Mouse (Mus musculus) heart, embryonic 14.5 days (tissue): ENCODE measurements around the gene Pdzd2. TPM values are rescaled to one million over a fixed set of nuclear protein-coding genes. Genes with fewer than 3 reads are reported as not detected.

Experiments used
- ATAC-seq: fragments of 200-750 bp; cut with Nextera tagmentation; 2 replicates; pipeline ENCODE4 v1.8.0; 2017; ENCODE audit warnings: low read depth, moderate TSS enrichment; ENCODE audit not compliant: insufficient number of reproducible peaks, insufficient read depth, low FRiP score
- H3K27ac ChIP-seq, 2 experiments: fragments of 200-500 bp in 1 of 2; fragments of 300-500 bp in 1 of 2; sonication (generic) in 1 of 2; replicated peaks in 1 of 2; 2 replicates each; pipeline ENCODE4 v1.5.1; 2012 to 2014; ENCODE audit warnings: low read depth in 2 of 2, low read length in 2 of 2, control low read depth in 1 of 2, mild to moderate bottlenecking in 1 of 2, mixed read lengths in 1 of 2; ENCODE audit not compliant: control insufficient read depth in 1 of 2, insufficient read depth in 1 of 2
- H3K27me3 ChIP-seq: fragments of 300-500 bp; sonication (generic); 2 replicates; pipeline ENCODE4 v1.6.1; 2014; ENCODE audit warnings: mild to moderate bottlenecking, low read length, control low read depth; ENCODE audit not compliant: control insufficient read depth, insufficient read depth
- H3K36me3 ChIP-seq: fragments of 300-500 bp; sonication (generic); 2 replicates; pipeline ENCODE4 v1.6.1; 2014; ENCODE audit warnings: mild to moderate bottlenecking, control low read depth, low read length, mixed read lengths; ENCODE audit not compliant: control insufficient read depth, insufficient read depth
- H3K4me1 ChIP-seq, 2 experiments: fragments of 200-500 bp in 1 of 2; fragments of 300-500 bp in 1 of 2; sonication (generic) in 1 of 2; 2 replicates each; pipeline ENCODE4 v1.6.1; 2012 to 2014; ENCODE audit warnings: low read length in 2 of 2, control low read depth in 1 of 2, mixed read lengths in 1 of 2; ENCODE audit not compliant: control insufficient read depth in 2 of 2, insufficient read depth in 2 of 2
- H3K4me2 ChIP-seq: fragments of 300-500 bp; sonication (generic); 2 replicates; pipeline ENCODE4 v1.6.1; 2014; ENCODE audit warnings: mild to moderate bottlenecking, low read length
- H3K4me3 ChIP-seq, 2 experiments: fragments of 200-500 bp in 1 of 2; fragments of 300-500 bp in 1 of 2; sonication (generic) in 1 of 2; 2 replicates each; pipeline ENCODE4 v1.5.1; 2012 to 2014; ENCODE audit warnings: low read length in 2 of 2, mild to moderate bottlenecking in 2 of 2, control low read depth in 1 of 2, low read depth in 1 of 2, moderate library complexity in 1 of 2; ENCODE audit not compliant: control insufficient read depth in 1 of 2, insufficient read depth in 1 of 2
- H3K9ac ChIP-seq: fragments of 300-500 bp; sonication (generic); 2 replicates; pipeline ENCODE4 v1.6.1; 2014; ENCODE audit warnings: mild to moderate bottlenecking, low read length
- H3K9me3 ChIP-seq: fragments of 300-500 bp; sonication (generic); 2 replicates; pipeline ENCODE4 v1.6.1; 2016; ENCODE audit warnings: low read length, control low read depth; ENCODE audit not compliant: control insufficient read depth
- WGBS: fragments of 180-500 bp; shearing (Covaris S2); extraction: QIAGEN DNeasy Blood & Tissue Kit; methylation state at CpG from one replicate; pipeline ENCODE4 v1.1.7; 2014; 5-methylcytosine and 5-hydroxymethylcytosine counted together
- polyA plus RNA-seq: library from polyadenylated mRNA; unstranded; fragments of >200 nt; fragmentation: Nextera tagmentation; extraction: Ambion mirVana; gene quantifications from 2 replicates; pipeline ENCODE4 v1.2.1, GENCODE M21; 2014

The Pdzd2 gene
- polyA plus RNA-seq, 1 experiment from 2014 or later = 16.8 TPM

DNA sequence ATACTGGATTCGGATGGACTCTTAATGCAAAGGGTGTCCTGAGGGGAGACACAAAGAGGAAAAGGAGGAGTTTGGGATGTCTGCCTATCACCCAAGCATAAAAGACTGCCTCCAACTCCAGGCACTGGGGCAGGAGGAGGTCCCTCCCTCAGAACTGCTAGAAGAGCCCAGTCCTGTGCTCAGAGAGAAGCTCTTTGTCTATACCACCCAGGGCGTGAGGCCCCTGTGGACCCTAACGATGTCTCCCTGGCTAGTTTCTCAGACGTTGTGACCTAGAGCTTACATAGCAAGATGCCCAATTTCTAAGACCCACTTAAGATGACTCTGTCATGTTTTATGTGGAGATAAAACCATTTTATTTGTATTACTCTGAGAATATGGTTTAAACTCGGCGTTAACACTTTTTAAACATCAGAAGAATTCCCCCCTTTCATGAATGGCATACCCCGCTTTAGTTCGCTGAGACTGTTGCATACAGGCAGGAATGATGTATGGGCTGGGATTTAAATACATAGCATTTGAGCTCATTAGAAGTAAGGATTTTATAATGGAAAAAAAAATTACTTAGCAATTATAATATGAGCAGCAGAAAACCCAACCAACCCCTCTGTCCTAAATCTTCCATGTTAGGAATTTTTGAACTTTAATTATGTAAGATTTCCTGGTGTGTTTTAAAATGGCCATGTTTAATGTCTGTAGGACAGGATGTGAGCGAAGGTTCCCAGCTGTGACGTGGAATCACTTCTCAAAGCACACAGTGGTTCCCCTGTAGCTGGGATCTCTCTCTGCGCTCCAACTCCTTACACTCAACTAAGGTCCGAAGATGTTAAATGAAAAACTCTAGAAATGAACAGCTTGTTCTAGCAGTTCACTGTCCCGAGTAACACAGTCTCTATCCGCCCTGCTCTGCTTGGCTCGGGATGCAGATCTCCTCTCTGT, 268.6 kb downstream of the Pdzd2 start:
- ATAC-seq = no peak
- H3K4me2 ChIP-seq = no peak overlapping the region

DNA sequence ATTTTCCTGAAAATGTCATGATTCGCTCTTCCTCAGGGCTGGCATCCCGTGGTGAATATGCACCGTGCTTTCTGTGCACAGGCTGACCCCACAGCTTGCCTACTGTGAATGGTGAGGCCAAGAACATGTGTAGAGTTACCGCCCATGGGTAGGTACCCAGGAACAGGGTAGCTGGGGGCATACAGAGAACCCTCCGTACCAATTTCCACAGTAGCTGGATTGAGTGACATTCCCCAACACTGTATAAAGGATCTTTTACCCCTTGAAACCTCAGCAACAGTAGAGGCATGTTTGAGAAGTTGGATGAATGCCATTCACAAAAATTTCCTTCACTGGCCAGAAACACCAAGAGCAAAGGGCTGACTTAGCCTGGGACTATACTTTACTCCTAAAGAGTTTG, 271.1 kb downstream of the Pdzd2 start:
- Histone ChIP-seq H3K4me1 (peaks cover 0 to 3% of the 10 kb centered on the region in 2 experiments; a peak in 1 of 4 replicates), H3K4me3 (no peak overlapping the region), H3K27me3 (no peaks in the 10 kb centered on the region), H3K36me3 (no peaks in the 10 kb centered on the region), H3K9me3 (no peaks in the 10 kb centered on the region), H3K27ac (no peak overlapping the region), H3K9ac (no peak overlapping the region), H3K4me2 (no peak overlapping the region)
- ATAC-seq = no peak
- 94% methylated on average over 5 of the region's 5 CpGs for WGBS

More for the DNA sequence above, 268.6 kb downstream of the Pdzd2 start:
- 83% methylated on average over 15 of the region's 15 CpGs for WGBS
- no peak overlapping the region for H3K27ac ChIP-seq
- H3K4me1 ChIP-seq = no peaks in the 10 kb centered on the region
- no peaks in the 10 kb centered on the region for H3K9me3 ChIP-seq
- no peaks in the 10 kb centered on the region for H3K36me3 ChIP-seq
- H3K4me3 ChIP-seq = no peak overlapping the region
- H3K27me3 ChIP-seq = no peaks in the 10 kb centered on the region
- H3K9ac ChIP-seq = no peak overlapping the region

DNA sequence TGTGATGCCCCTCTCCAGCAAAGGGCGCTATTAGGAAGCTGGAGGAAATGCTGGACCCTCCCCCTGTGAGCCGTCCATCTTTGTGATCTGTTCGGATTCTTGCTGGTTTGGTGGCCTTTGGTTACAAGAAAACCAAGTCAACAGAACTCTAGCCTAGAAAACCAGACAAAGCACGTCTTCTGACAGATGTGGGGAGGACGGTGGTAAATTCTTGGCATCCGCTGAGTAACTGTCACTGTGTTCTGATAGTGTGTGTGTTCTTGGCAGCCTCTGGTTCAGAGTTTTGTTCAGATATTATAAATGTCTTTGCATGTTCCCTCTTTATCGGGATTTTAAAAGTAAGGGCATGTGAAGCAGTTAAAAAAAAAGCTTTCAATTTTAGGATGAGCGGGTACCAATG, 274.0 kb downstream of the Pdzd2 start:
- Histone ChIP-seq H3K9me3 (no peaks in the 10 kb centered on the region), H3K36me3 (no peaks in the 10 kb centered on the region), H3K9ac (no peak overlapping the region), H3K27ac (peak overlapping the region in 1 of 2 experiments; percentile 3; a peak in 1 of 4 replicates), H3K4me1 (peaks cover 0 to 3% of the 10 kb centered on the region in 2 experiments; a peak in 1 of 4 replicates), H3K4me3 (no peak overlapping the region), H3K27me3 (no peaks in the 10 kb centered on the region), H3K4me2 (no peak overlapping the region)
- 79% methylated on average over 8 of the region's 8 CpGs for WGBS
- no peak for ATAC-seq

DNA sequence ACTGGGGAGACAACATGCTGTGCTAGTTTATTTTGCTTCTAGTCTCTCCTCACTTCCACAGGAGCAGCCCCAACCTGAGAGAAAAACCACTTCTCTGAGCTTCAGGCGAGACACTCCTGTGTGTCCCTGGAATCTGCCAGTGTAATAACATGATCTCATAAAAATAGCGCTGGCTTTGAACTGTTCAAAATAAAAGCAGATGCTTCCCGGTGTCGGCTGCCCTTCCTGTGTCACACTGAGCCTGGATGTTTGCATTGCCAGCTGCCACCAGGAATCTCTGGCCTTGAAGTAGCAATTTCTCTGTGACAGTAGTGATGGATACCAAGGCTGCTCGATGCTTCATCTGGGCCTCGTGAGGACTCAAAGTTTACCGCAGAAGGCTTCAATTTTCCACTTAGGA, 282.9 kb downstream of the Pdzd2 start:
- Histone ChIP-seq H3K9ac (no peak overlapping the region), H3K9me3 (no peaks in the 10 kb centered on the region), H3K4me1 (peaks cover 5 to 8% of the 10 kb centered on the region in 2 experiments; a peak in 3 of 4 replicates), H3K4me2 (no peak overlapping the region), H3K4me3 (no peak overlapping the region), H3K27me3 (no peaks in the 10 kb centered on the region), H3K36me3 (no peaks in the 10 kb centered on the region; the same call in 1 of the 2 replicates), H3K27ac (no peak overlapping the region)
- ATAC-seq = no peak
- 13% methylated on average over 7 of the region's 7 CpGs for WGBS

DNA sequence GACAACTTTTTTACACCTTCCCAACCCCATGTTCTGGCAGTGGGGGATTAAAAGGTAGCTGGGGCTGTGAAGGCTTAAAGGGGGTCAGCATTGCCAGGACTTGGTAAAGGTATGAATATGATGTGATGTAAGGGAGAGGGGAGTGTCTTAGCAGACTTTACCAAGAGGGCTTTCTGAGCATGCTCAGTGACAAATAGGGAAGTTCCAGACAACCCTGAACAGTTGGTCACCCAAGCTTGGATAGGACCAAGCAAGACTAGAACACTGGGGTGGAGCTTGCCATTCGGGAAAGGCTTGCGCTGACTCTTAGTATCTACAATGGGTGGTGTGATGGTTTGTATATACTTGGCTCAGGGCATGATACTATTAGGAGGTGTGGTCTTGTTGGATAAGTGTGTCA, 286.4 kb downstream of the Pdzd2 start:
- H3K36me3 ChIP-seq = no peaks in the 10 kb centered on the region; the same call in 1 of the 2 replicates
- H3K27ac ChIP-seq = no peak overlapping the region
- no peaks in the 10 kb centered on the region for H3K27me3 ChIP-seq
- peaks cover 8 to 10% of the 10 kb centered on the region in 2 experiments; a peak in 3 of 4 replicates for H3K4me1 ChIP-seq
- 98% methylated on average over 2 of the region's 2 CpGs for whole genome bisulfite sequencing
- H3K4me3 ChIP-seq = no peak overlapping the region
- H3K9ac ChIP-seq = no peak overlapping the region
- no peaks in the 10 kb centered on the region for H3K9me3 ChIP-seq
- ATAC-seq = no peak
- no peak overlapping the region for H3K4me2 ChIP-seq

DNA sequence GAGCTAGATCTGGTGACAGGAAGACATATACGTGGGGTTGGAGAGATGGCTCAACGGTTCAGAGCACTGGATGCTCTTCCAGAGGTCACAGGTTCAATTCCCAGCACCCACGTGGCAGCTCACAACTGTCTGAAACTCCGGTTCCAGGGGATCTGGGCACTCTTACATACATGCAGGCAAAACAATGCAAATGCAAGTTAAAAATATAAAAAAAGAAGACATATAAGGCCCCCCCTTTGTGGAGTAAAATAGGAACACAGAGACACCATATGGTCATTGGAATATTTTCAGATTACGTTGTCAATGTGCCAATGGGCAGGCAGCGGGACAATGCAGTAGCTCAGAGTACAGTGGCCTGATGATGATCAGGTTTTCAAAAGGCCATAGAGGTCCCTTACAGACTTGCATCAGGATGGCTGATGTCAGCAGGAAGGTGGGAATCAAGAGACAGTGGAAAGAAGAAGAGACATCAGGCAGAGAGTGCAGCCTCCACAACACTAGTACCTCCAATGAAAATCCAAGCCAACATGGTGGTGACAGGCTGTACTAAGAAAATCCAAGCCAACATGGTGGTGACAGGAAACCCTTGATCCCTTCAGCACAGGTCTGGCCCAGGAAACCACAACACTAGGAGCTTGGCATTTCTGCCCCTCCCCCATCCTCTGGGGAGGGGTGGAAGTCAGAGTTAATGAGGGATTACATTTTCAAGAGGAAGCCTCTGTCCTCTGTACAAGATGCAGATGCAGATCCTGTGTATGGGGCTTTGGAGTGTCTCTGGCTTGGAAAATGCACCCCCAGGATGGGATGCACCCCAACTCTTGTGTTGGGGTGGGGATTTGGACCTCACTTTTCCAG, 287.4 kb downstream of the Pdzd2 start:
- Histone ChIP-seq H3K36me3 (no peaks in the 10 kb centered on the region), H3K4me1 (peaks cover 8 to 12% of the 10 kb centered on the region in 2 experiments; a peak in 3 of 4 replicates), H3K4me2 (no peak overlapping the region), H3K9ac (no peak overlapping the region), H3K9me3 (no peaks in the 10 kb centered on the region), H3K27me3 (no peaks in the 10 kb centered on the region), H3K27ac (no peak overlapping the region), H3K4me3 (no peak overlapping the region)
- no peak for ATAC-seq
- WGBS = 90% methylated on average over 6 of the region's 6 CpGs

DNA sequence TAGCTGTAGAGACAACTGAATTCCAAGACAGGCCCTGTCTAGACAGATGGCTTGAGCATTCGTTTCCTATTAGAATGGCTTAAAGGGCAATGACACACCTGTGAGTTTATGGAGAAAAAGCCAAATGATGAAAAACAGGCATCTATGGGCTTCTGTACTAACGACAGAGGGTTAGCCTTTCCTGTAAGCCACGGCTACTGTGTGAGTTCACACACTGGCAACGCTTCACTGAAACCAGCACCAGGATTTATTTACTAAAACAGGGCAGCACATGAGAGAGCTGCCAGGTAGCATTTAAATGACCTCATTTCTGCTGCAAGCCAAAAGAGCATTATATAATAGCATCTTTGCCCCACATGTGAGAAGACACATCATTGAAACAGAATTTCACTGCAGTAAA, 288.3 kb downstream of the Pdzd2 start:
- WGBS = 76% methylated on average over 4 of the region's 4 CpGs
- Histone ChIP-seq H3K4me2 (no peak overlapping the region), H3K4me3 (no peak overlapping the region), H3K27ac (no peak overlapping the region), H3K36me3 (no peaks in the 10 kb centered on the region), H3K9ac (no peak overlapping the region), H3K27me3 (no peaks in the 10 kb centered on the region), H3K4me1 (peaks cover 3 to 10% of the 10 kb centered on the region in 2 experiments; a peak in 3 of 4 replicates), H3K9me3 (no peaks in the 10 kb centered on the region)
- ATAC-seq = no peak
